11 mouse cellular contexts compared by ENCODE assay signal in the genomic region with DNA sequence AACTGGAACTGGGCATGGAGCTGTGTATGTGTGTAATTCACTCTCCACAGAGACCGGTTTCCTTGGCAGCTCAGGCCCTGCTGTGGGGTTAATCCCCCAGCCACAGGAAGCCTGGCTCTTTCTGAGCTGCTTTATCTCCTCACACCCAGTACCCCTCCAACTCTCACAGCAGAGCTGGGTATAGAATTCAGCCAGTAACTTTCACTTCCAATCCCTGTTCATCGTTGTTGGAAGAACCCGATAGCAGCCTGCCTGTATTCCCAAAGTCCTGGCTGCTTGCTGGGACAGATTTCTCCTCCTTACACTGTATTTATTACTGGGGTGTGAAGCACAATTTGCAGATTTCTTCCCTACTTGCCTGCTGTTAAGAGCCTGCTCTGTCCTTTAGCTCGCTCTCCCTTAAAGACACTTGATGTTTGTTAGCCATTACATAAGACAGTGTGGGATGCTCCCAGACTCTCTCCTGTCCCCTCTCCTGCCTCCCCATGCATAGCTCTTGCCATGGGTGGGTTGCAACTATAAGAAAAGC.
DNase-seq lines count a peak whose midpoint lies in the region; ATAC-seq lines count a peak whose summit lies in the region.
"Had no signal": no experiment of that assay in that cellular context is flagged by ENCODE, and none has a peak within 500 bp of the region (broad histone marks: within the 10 kb centered on the region; RNA-seq: fewer than 3 reads in every experiment).

No protein-coding gene starts in this region.

- H3K9me3 ChIP-seq in forebrain, embryonic 16.5 days (ENCODE audit: control insufficient read depth, low read length): no peaks in the 10 kb centered on the region
- no peaks in the 10 kb centered on the region for H3K9me3 ChIP-seq in limb, embryonic 10.5 days (replicated peaks)
- H3K9me3 ChIP-seq: embryonic facial prominence, embryonic 15.5 days had no signal

- H3K4me1 ChIP-seq in forebrain, embryonic 16.5 days (replicated peaks; ENCODE audit: control insufficient read depth, insufficient read depth, low read length): peaks cover 21% of the 10 kb centered on the region
- H3K4me1 ChIP-seq in limb, embryonic 10.5 days: peaks cover 5% of the 10 kb centered on the region; the same call in 1 of the 2 replicates
- H3K4me1 ChIP-seq: embryonic facial prominence, embryonic 15.5 days had no signal

- peak; percentile 13 for DNase-seq in embryo, embryonic 10 days (ENCODE audit: low spot score)
- no peak for DNase-seq in embryo, embryonic 11 days
- DNase-seq in brain, embryonic 18.5 days (ENCODE audit: low read depth, low spot score): peak; percentile 67
- peak; percentile 26 for DNase-seq in limb, embryonic 10.5 days (ENCODE audit: low spot score)
- DNase-seq in lung, postnatal 36 days: no peak
- DNase-seq in urinary bladder, postnatal 36 days (ENCODE audit: low spot score in 2 of 2): no peak
- no peak for DNase-seq in T-cell, adult 2 months (ENCODE audit: low spot score)
- DNase-seq: kidney, adult 18-20 months; lung, adult 18-20 months had no signal

- H3K4me3 ChIP-seq in forebrain, embryonic 16.5 days (replicated peaks; ENCODE audit: low read length): no peak overlapping the region
- no peak overlapping the region for H3K4me3 ChIP-seq in limb, embryonic 10.5 days
- H3K4me3 ChIP-seq: embryonic facial prominence, embryonic 15.5 days had no signal

- H3K4me2 ChIP-seq in forebrain, embryonic 16.5 days (ENCODE audit: low read length): peak overlapping the region; percentile 21
- H3K4me2 ChIP-seq: embryonic facial prominence, embryonic 15.5 days had no signal

- no peaks in the 10 kb centered on the region for H3K36me3 ChIP-seq in forebrain, embryonic 16.5 days (ENCODE audit: control insufficient read depth, insufficient read depth)
- H3K36me3 ChIP-seq in limb, embryonic 10.5 days: no peaks in the 10 kb centered on the region
- H3K36me3 ChIP-seq: embryonic facial prominence, embryonic 15.5 days had no signal

- peak overlapping the region; percentile 0; the same call in 1 of the 2 replicates for H3K9ac ChIP-seq in forebrain, embryonic 16.5 days (replicated peaks; ENCODE audit: low read depth, low read length)
- H3K9ac ChIP-seq: embryonic facial prominence, embryonic 15.5 days had no signal

- peak; percentile 89 for ATAC-seq in forebrain, embryonic 16.5 days

- 10% methylated on average over 4 of the region's 4 CpGs for WGBS in forebrain, embryonic 16.5 days
- 59% methylated on average over 4 of the region's 4 CpGs for WGBS in limb, embryonic 10.5 days

- H3K27ac ChIP-seq in forebrain, embryonic 16.5 days (ENCODE audit: low read length): peak overlapping the region; percentile 90
- H3K27ac ChIP-seq in limb, embryonic 10.5 days: no peak overlapping the region
- H3K27ac ChIP-seq: embryonic facial prominence, embryonic 15.5 days had no signal

- no peaks in the 10 kb centered on the region for H3K27me3 ChIP-seq in forebrain, embryonic 16.5 days (replicated peaks; ENCODE audit: control insufficient read depth, insufficient read depth, low read length)
- no peaks in the 10 kb centered on the region for H3K27me3 ChIP-seq in limb, embryonic 10.5 days (ENCODE audit: low read depth, poor library complexity, severe bottlenecking)
- H3K27me3 ChIP-seq: embryonic facial prominence, embryonic 15.5 days had no signal

Comparison
In these comparisons a context has a peak if more than half of its experiments do, and no peak if none do; other contexts are left out.
1. DNase-seq: peak in embryo, embryonic 10 days (single experiment), brain, embryonic 18.5 days (single experiment) and limb, embryonic 10.5 days (single experiment); none in embryo, embryonic 11 days (single experiment), lung, postnatal 36 days (single experiment), urinary bladder, postnatal 36 days (0 of 2) and T-cell, adult 2 months (single experiment).